ENCODE assay signal across 10 mouse cellular contexts in genomic region chr4:106436475-106436874, GRCm38 (mm10). TPM values are rescaled to one million over a fixed set of nuclear protein-coding genes. Genes with fewer than 3 reads are reported as not detected.
DNase-seq lines count a peak whose midpoint lies in the region; TF ChIP-seq lines count a peak whose summit lies in the region.
"Had no signal": no experiment of that assay in that cellular context is flagged by ENCODE, and none has a peak within 500 bp of the region (broad histone marks: within the 10 kb centered on the region; RNA-seq: fewer than 3 reads in every experiment).

No protein-coding gene starts in this region.

- DNase-seq in gastrocnemius, adult 2 months, result no peak
- no peak for DNase-seq in gastrocnemius, postnatal 36 days
- peak; percentile 11 for DNase-seq in thymus, adult 2 months
- DNase-seq in thymus, postnatal 36 days, result no peak
- peak; percentile 52 for DNase-seq in embryo, embryonic 11 days
- peak; percentile 79 for DNase-seq in retina, embryonic 14.5 days (ENCODE audit: low spot score)
- no peak for DNase-seq in T-cell, adult 2 months (ENCODE audit: low spot score)
- no peak for DNase-seq in left cerebral cortex, adult 11 months (ENCODE audit: low spot score)

- WGBS in thymus, adult 2 months, result 86% methylated on average over 4 of the region's 4 CpGs

- no peak overlapping the region for H3K27ac ChIP-seq in gastrocnemius, adult 2 months
- H3K27ac ChIP-seq in thymus, adult 2 months (ENCODE audit: control insufficient read depth, insufficient read depth, low read length), result no peak overlapping the region
- H3K27ac ChIP-seq: lung, embryonic 15.5 days had no signal

- TF ChIP-seq POLR2A in thymus, adult 2 months (IDR thresholded peaks at IDR 0.05; ENCODE audit: control insufficient read depth, extremely low read depth, insufficient read depth, low read length, poor library complexity), result no peak

- no peaks in the 10 kb centered on the region for H3K27me3 ChIP-seq in thymus, adult 2 months (ENCODE audit: control insufficient read depth, insufficient read depth, low read length)
- H3K27me3 ChIP-seq: lung, embryonic 15.5 days had no signal

- TF ChIP-seq CTCF in gastrocnemius, adult 2 months (IDR thresholded peaks at IDR 0.05), result peak; percentile 86
- no peak for TF ChIP-seq CTCF in thymus, adult 2 months (IDR thresholded peaks at IDR 0.05; ENCODE audit: borderline replicate concordance, control insufficient read depth, extremely low read depth, insufficient read depth, low read length, poor library complexity)

- H3K4me1 ChIP-seq in thymus, adult 2 months (replicated peaks; ENCODE audit: control insufficient read depth, insufficient read depth, low read length), result no peaks in the 10 kb centered on the region
- H3K4me1 ChIP-seq: lung, embryonic 15.5 days had no signal

- H3K4me3 ChIP-seq in gastrocnemius, adult 2 months, result no peak overlapping the region
- H3K4me3 ChIP-seq in thymus, adult 2 months (ENCODE audit: control insufficient read depth, insufficient read depth, low read length), result no peak overlapping the region
- H3K4me3 ChIP-seq: lung, embryonic 15.5 days had no signal

- intact Hi-C loops in gastrocnemius, adult 2 months (cut with DNase I), result no loop called here
- intact Hi-C loops in gastrocnemius, postnatal 36 days (cut with DNase I), result no loop called here

- H3K36me3 ChIP-seq in thymus, adult 2 months (ENCODE audit: control insufficient read depth, insufficient read depth, low read length), result peaks cover 72% of the 10 kb centered on the region

RNA-seq across cellular contexts. Expression of gene Pcsk9, which starts 27.7 kb away (rescaled TPM):
- not detected for total RNA-seq in gastrocnemius, adult 2 months (2021)
- total RNA-seq in gastrocnemius, postnatal 36 days (2021), result under 1 TPM in 1 of 2 experiments, not detected in 1; 0.08 TPM
- polyA plus RNA-seq in thymus, adult 2 months (2012; rRNA removed), result 1.1 and 1.7 TPM in 2 replicates
- total RNA-seq: adrenal gland, adult 18-20 months had no signal

RNA-seq across cellular contexts. Expression of gene Bsnd, which starts 55.6 kb away (rescaled TPM):
- total RNA-seq in gastrocnemius, adult 2 months (2021), result not detected
- not detected for total RNA-seq in gastrocnemius, postnatal 36 days (2021)
- polyA plus RNA-seq in thymus, adult 2 months (2012; rRNA removed), result 0.10 and 0.28 TPM in 2 replicates
- total RNA-seq: adrenal gland, adult 18-20 months had no signal
- polyA plus RNA-seq: lung, embryonic 15.5 days had no signal

Comparison
In these comparisons a context has a peak if more than half of its experiments do, and no peak if none do; other contexts are left out.
1. DNase-seq: peak in thymus, adult 2 months (single experiment), embryo, embryonic 11 days (single experiment) and retina, embryonic 14.5 days (single experiment); none in gastrocnemius, adult 2 months (single experiment), gastrocnemius, postnatal 36 days (0 of 2), thymus, postnatal 36 days (0 of 2), T-cell, adult 2 months (single experiment) and left cerebral cortex, adult 11 months (single experiment).